13 mouse cellular contexts compared by ENCODE assay signal in the genomic region with DNA sequence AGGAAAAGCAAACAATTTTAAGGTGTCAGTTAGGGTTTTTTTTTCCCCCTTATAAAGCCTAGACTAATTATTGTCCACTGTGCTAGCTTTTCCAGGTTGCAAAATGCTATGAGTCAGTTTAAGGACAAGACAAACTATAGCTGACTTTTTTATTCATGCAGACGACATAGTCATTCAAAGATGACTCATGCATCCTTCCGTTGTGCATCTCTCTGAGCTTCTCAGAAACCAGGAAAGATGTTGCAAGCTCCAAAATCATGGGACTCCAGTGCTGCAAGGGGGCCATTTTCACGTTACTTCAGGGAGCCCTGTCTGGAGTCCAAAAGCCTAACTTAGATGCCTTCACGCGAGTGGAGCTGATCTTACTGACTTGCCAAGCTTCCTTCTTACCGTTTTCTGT. TPM values are rescaled to one million over a fixed set of nuclear protein-coding genes. Genes with fewer than 3 reads are reported as not detected.
DNase-seq lines count a peak whose midpoint lies in the region; ATAC-seq lines count a peak whose summit lies in the region.
"Had no signal": no experiment of that assay in that cellular context is flagged by ENCODE, and none has a peak within 500 bp of the region (broad histone marks: within the 10 kb centered on the region; RNA-seq: fewer than 3 reads in every experiment).

No protein-coding gene starts in this region.

- DNase-seq in heart, adult 18-20 months: peak; percentile 38 to 39
- DNase-seq in heart, postnatal 25 days (ENCODE audit: low spot score): no peak
- DNase-seq in right cerebral cortex, adult 18-20 months: peak; percentile 13
- no peak for DNase-seq in right cerebral cortex, postnatal 10 days (ENCODE audit: low spot score in 2 of 2)
- no peak for DNase-seq in cerebellum, postnatal 4 days (ENCODE audit: low spot score in 2 of 2)
- DNase-seq in cerebellum, postnatal 14 days: no peak
- DNase-seq: cerebellum, postnatal 10 days; gastrocnemius, postnatal 25 days had no signal

- 0 out of 2 replicates have a peak, but pooled peaks have one; percentile 39 for ATAC-seq in common myeloid progenitor, adult 5-6 weeks (replicated peaks; ENCODE audit: low read depth, poor library complexity, severe bottlenecking)
- ATAC-seq: activated CD4-positive, CD25-positive, alpha-beta regulatory T cell, adult 4 months; midbrain, embryonic 16.5 days had no signal

- intact Hi-C loops in heart, postnatal 25 days (cut with DNase I): no loop called here

RNA-seq across cellular contexts. Expression of gene C9, which starts 33.8 kb away (rescaled TPM):
- total RNA-seq in heart, adult 18-20 months (2021): not detected
- not detected for total RNA-seq in heart, postnatal 25 days (2021)
- total RNA-seq in common myeloid progenitor, adult 5-6 weeks (2017): not detected in 2 replicates
- total RNA-seq: gastrocnemius, postnatal 25 days; layer of hippocampus, adult 8-10 months; left cerebral cortex, postnatal 10 days had no signal

Comparison
In these comparisons a context has a peak if more than half of its experiments do, and no peak if none do; other contexts are left out.
1. DNase-seq: peak in heart, adult 18-20 months (2 of 2) and right cerebral cortex, adult 18-20 months (single experiment); none in heart, postnatal 25 days (single experiment), right cerebral cortex, postnatal 10 days (0 of 2), cerebellum, postnatal 4 days (0 of 2) and cerebellum, postnatal 14 days (0 of 2).